Comparison of ENCODE assay signal across 26 mouse cellular contexts in the genomic region with DNA sequence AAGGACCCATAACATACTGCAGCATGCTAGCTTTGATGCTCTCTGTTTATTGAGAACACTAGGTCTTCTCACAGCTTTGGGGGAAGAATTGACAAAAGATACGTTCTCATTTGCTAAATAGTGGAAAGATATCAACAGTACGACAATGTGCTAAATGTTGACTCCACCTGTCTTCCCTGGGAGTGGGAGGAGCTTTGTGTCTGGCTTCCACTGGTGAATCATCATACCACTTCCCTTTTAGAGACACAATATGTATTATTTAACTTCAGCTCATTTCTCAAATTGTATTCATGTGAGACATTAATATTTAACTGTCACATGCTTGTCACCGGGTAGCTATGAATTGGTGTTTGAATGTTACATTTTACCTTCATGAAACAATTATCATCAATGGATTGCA. TPM values are rescaled to one million over a fixed set of nuclear protein-coding genes. Genes with fewer than 3 reads are reported as not detected.
DNase-seq lines count a peak whose midpoint lies in the region; ATAC-seq and TF ChIP-seq lines count a peak whose summit lies in the region.
"Had no signal": no experiment of that assay in that cellular context is flagged by ENCODE, and none has a peak within 500 bp of the region (broad histone marks: within the 10 kb centered on the region; RNA-seq: fewer than 3 reads in every experiment).

No protein-coding gene starts in this region.

- no peaks in the 10 kb centered on the region for H3K9me3 ChIP-seq in lung, embryonic 16.5 days (ENCODE audit: control insufficient read depth, low read length)
- no peaks in the 10 kb centered on the region for H3K9me3 ChIP-seq in stomach, postnatal 0 days (ENCODE audit: control insufficient read depth, low read length)
- H3K9me3 ChIP-seq: embryonic facial prominence, embryonic 12.5 days; heart, embryonic 12.5 days; hindbrain, embryonic 12.5 days; liver, embryonic 13.5 days; midbrain, embryonic 10.5 days had no signal

- no peak for ATAC-seq in lung, embryonic 16.5 days (ENCODE audit: low read depth)
- ATAC-seq in granulocyte monocyte progenitor cell, adult 5-6 weeks (replicated peaks; ENCODE audit: poor library complexity, severe bottlenecking) = peak; percentile 63
- ATAC-seq in stomach, postnatal 0 days (ENCODE audit: low FRiP score, low TSS enrichment) = no peak
- ATAC-seq: CD4-positive, CD25-positive, alpha-beta regulatory T cell, adult 4 months; midbrain, embryonic 16.5 days; Patski had no signal

- TF ChIP-seq POLR2A in myocyte (IDR thresholded peaks at IDR 0.05; ENCODE audit: insufficient read length, low read depth) = no peak

- H3K36me3 ChIP-seq in lung, embryonic 16.5 days (ENCODE audit: control insufficient read depth, insufficient read depth, low read length) = peaks cover 2% of the 10 kb centered on the region; the same call in 1 of the 2 replicates
- H3K36me3 ChIP-seq in C2C12 (ENCODE audit: control insufficient read depth, insufficient read depth) = peaks cover 1% of the 10 kb centered on the region
- H3K36me3 ChIP-seq in myocyte (ENCODE audit: control insufficient read depth, insufficient read depth) = no peaks in the 10 kb centered on the region
- H3K36me3 ChIP-seq in stomach, postnatal 0 days (ENCODE audit: control insufficient read depth, insufficient read depth, low read length) = no peaks in the 10 kb centered on the region
- H3K36me3 ChIP-seq: embryonic facial prominence, embryonic 12.5 days; heart, embryonic 12.5 days; hindbrain, embryonic 12.5 days; liver, embryonic 13.5 days; midbrain, embryonic 10.5 days had no signal

- peaks cover 2% of the 10 kb centered on the region for H3K79me3 ChIP-seq in C2C12 (ENCODE audit: low read depth)

- H3K27me3 ChIP-seq in lung, embryonic 16.5 days (ENCODE audit: control insufficient read depth, insufficient read depth, low read depth, low read length) = no peaks in the 10 kb centered on the region
- H3K27me3 ChIP-seq in C2C12 (ENCODE audit: control insufficient read depth, insufficient read depth, insufficient read length) (no peaks in the 10 kb centered on the region), myocyte (ENCODE audit: control insufficient read depth, insufficient read depth, insufficient read length) (no peaks in the 10 kb centered on the region)
- no peaks in the 10 kb centered on the region for H3K27me3 ChIP-seq in stomach, postnatal 0 days (ENCODE audit: control insufficient read depth, insufficient read depth, low read length)
- H3K27me3 ChIP-seq: heart, embryonic 12.5 days; Patski had no signal

- H3K27ac ChIP-seq in lung, embryonic 16.5 days (ENCODE audit: low read length) = no peak overlapping the region
- H3K27ac ChIP-seq in stomach, postnatal 0 days (replicated peaks) = no peak overlapping the region
- H3K27ac ChIP-seq: embryonic facial prominence, embryonic 12.5 days; hindbrain, embryonic 12.5 days; liver, embryonic 13.5 days; midbrain, embryonic 10.5 days had no signal

- TF ChIP-seq EP300 in stomach, postnatal 0 days (optimal IDR thresholded peaks at IDR 0.05) = no peak

- H3K4me3 ChIP-seq in lung, embryonic 16.5 days (ENCODE audit: low read length) = no peak overlapping the region
- no peak overlapping the region for H3K4me3 ChIP-seq in C2C12 (ENCODE audit: insufficient read depth, poor library complexity, severe bottlenecking)
- H3K4me3 ChIP-seq in myocyte = no peak overlapping the region
- no peak overlapping the region for H3K4me3 ChIP-seq in stomach, postnatal 0 days (ENCODE audit: low read depth, low read length)
- H3K4me3 ChIP-seq: embryonic facial prominence, embryonic 12.5 days; heart, embryonic 12.5 days; hindbrain, embryonic 12.5 days; liver, embryonic 13.5 days; midbrain, embryonic 10.5 days had no signal

- H3ac ChIP-seq in C2C12 (ENCODE audit: control insufficient read depth, insufficient read length, low read depth) (no peak overlapping the region), myocyte (ENCODE audit: control insufficient read depth, insufficient read length) (no peak overlapping the region)

- H3K4me2 ChIP-seq in lung, embryonic 16.5 days (ENCODE audit: low read depth, low read length) = 0 out of 2 replicates have a peak overlapping the region, but pooled peaks have one; percentile 8
- peak overlapping the region; percentile 30 for H3K4me2 ChIP-seq in myocyte (ENCODE audit: low read depth)
- no peak overlapping the region for H3K4me2 ChIP-seq in stomach, postnatal 0 days (replicated peaks; ENCODE audit: low read depth)
- H3K4me2 ChIP-seq: embryonic facial prominence, embryonic 12.5 days; heart, embryonic 12.5 days; hindbrain, embryonic 12.5 days; liver, embryonic 13.5 days; lung, embryonic 14.5 days had no signal

- WGBS in lung, embryonic 16.5 days = 55% methylated on average over 3 of the region's 3 CpGs
- 63% methylated on average over 3 of the region's 3 CpGs for WGBS in stomach, postnatal 0 days

- no peak for DNase-seq in lung, postnatal 4 days
- no peak for DNase-seq in stomach, postnatal 0 days (ENCODE audit: low spot score)
- DNase-seq in right cerebral cortex, postnatal 4 days = no peak
- DNase-seq: adrenal gland, adult 2 months; cerebellum, adult 18-20 months; cerebellum, postnatal 14 days; gastrocnemius, postnatal 36 days; heart, postnatal 10 days; kidney, adult 18-20 months; kidney, postnatal 4 days; layer of hippocampus, adult 9-11 months; liver, embryonic 13.5 days; lung, embryonic 14.5 days; right cerebral cortex, postnatal 25 days; thymus, postnatal 25 days had no signal

- peaks cover 24% of the 10 kb centered on the region for H3K4me1 ChIP-seq in lung, embryonic 16.5 days (replicated peaks; ENCODE audit: control insufficient read depth, insufficient read depth, low read length)
- H3K4me1 ChIP-seq in stomach, postnatal 0 days (replicated peaks; ENCODE audit: control insufficient read depth, insufficient read depth) = no peaks in the 10 kb centered on the region

- no peak overlapping the region for H3K9ac ChIP-seq in lung, embryonic 16.5 days (ENCODE audit: low read length)
- no peak overlapping the region for H3K9ac ChIP-seq in stomach, postnatal 0 days (ENCODE audit: low read length)
- H3K9ac ChIP-seq: embryonic facial prominence, embryonic 12.5 days; heart, embryonic 12.5 days; hindbrain, embryonic 12.5 days; liver, embryonic 13.5 days; lung, embryonic 14.5 days had no signal

- H3K79me2 ChIP-seq in C2C12 (ENCODE audit: control insufficient read depth, insufficient read depth) = peaks cover 11% of the 10 kb centered on the region
- H3K79me2 ChIP-seq in myocyte (ENCODE audit: control insufficient read depth, insufficient read depth) = no peaks in the 10 kb centered on the region

- TF ChIP-seq CTCF in C2C12 (IDR thresholded peaks at IDR 0.05; ENCODE audit: control insufficient read depth, insufficient read depth, insufficient read length) = no peak
- no peak for TF ChIP-seq CTCF in stomach, postnatal 0 days (IDR thresholded peaks at IDR 0.05; ENCODE audit: low read depth)

TF ChIP-seq in C2C12, 6 proteins besides CTCF, POLR2A, EP300 and RAD21:
- TF ChIP-seq MYOD1 (IDR thresholded peaks at IDR 0.05; ENCODE audit: control insufficient read depth, insufficient read length, low read depth) = peak; percentile 71
- TF ChIP-seq FOSL1 (IDR thresholded peaks at IDR 0.05; ENCODE audit: insufficient read depth, low read length, poor library complexity, severe bottlenecking) = no peak
- no peak for TF ChIP-seq CEBPB (IDR thresholded peaks at IDR 0.05; ENCODE audit: low read depth)
- TF ChIP-seq MAX (IDR thresholded peaks at IDR 0.05) = no peak

TF ChIP-seq in myocyte, 11 proteins besides CTCF, POLR2A, EP300 and RAD21:
- TF ChIP-seq MYOD1 (IDR thresholded peaks at IDR 0.05; ENCODE audit: control insufficient read depth in 1 of 3, insufficient read length in 2 of 3, low read depth in 2 of 3) (peak in 2 of 3 experiments; percentile 4 to 57), SRF (IDR thresholded peaks at IDR 0.05; ENCODE audit: control insufficient read depth, insufficient read length, low read depth) (no peak)

RNA-seq across cellular contexts. Expression of a gene that starts 2.8 kb away (rescaled TPM):
- 123 and 135 TPM in 2 replicates for polyA plus RNA-seq in lung, embryonic 16.5 days (2015; fragmentation: Nextera tagmentation; extraction: Ambion mirVana)
- polyA plus RNA-seq in C2C12 (2012; fragmentation: generic; extraction: Trizol) (3.4 TPM), myocyte (2012; fragmentation: generic; extraction: Trizol) (2.9 TPM)
- 1.1 and 1.5 TPM in 2 replicates for total RNA-seq in granulocyte monocyte progenitor cell, adult 5-6 weeks (2014; fragmentation: Nextera tagmentation)
- 0.57 and 0.82 TPM in 2 replicates for total RNA-seq in granulocyte monocyte progenitor cell, adult 5-6 weeks (2017)
- 62.7 and 63.5 TPM in 2 replicates for polyA plus RNA-seq in stomach, postnatal 0 days (2015; fragmentation: Nextera tagmentation; extraction: Ambion mirVana)

RNA-seq across cellular contexts. Expression of a gene that starts 22.3 kb away (rescaled TPM):
- 658 and 664 TPM in 2 replicates for polyA plus RNA-seq in lung, embryonic 16.5 days (2015; fragmentation: Nextera tagmentation; extraction: Ambion mirVana)
- 24.5 TPM for polyA plus RNA-seq in C2C12 (2012; fragmentation: generic; extraction: Trizol)
- not detected in 2 replicates for total RNA-seq in granulocyte monocyte progenitor cell, adult 5-6 weeks (2014; fragmentation: Nextera tagmentation)
- total RNA-seq in granulocyte monocyte progenitor cell, adult 5-6 weeks (2017) = not detected in 2 replicates
- polyA plus RNA-seq in myocyte (2012; fragmentation: generic; extraction: Trizol) = 64.7 TPM
- polyA plus RNA-seq in stomach, postnatal 0 days (2015; fragmentation: Nextera tagmentation; extraction: Ambion mirVana) = 324 and 346 TPM in 2 replicates
- polyA plus RNA-seq: CD4-positive, CD25-positive, alpha-beta regulatory T cell, adult 4 months had no signal

Comparison
In these comparisons a context has a peak if more than half of its experiments do, and no peak if none do; other contexts are left out.
1. RNA of a gene that starts 2.8 kb away (polyA plus RNA-seq): 123 to 135 TPM in lung, embryonic 16.5 days and 62.7 to 63.5 TPM in stomach, postnatal 0 days; 3.4 TPM in C2C12 (single experiment) and 2.9 TPM in myocyte (single experiment); every median in the first group is over 10 times any median in the second.